Mouse (Mus musculus) E14TG2a.4 (cell line): ENCODE results near the gene Pde4d.

Source experiments
- H3K27me3 ChIP-seq: 2 replicates; pipeline ENCODE4 v1.6.1; 2014; ENCODE audit warnings: low read length, control low read depth; ENCODE audit not compliant: insufficient read depth
- H3K36me3 ChIP-seq: 2 replicates; pipeline ENCODE4 v1.6.1; 2014; ENCODE audit warnings: low read length, control low read depth; ENCODE audit not compliant: insufficient read depth
- H3K4me1 ChIP-seq: replicated peaks from 2 replicates; pipeline ENCODE4 v1.6.1; 2014; ENCODE audit warnings: low read depth, low read length, control low read depth
- H3K4me3 ChIP-seq: replicated peaks from 2 replicates; pipeline ENCODE4 v1.5.1; 2014; ENCODE audit warnings: mild to moderate bottlenecking, low read length
- H3K9me3 ChIP-seq: 2 replicates; pipeline ENCODE4 v1.6.1; 2014; ENCODE audit warnings: low read length, control low read depth
- CTCF ChIP-seq: conservative IDR thresholded peaks from 2 replicates; pipeline ENCODE4 v1.5.1; 2014; ENCODE audit warnings: low read length
- NANOG ChIP-seq: IDR thresholded peaks from 2 replicates; pipeline ENCODE4 v1.6.1; 2014; ENCODE audit warnings: borderline replicate concordance, low read length, mixed read lengths
- POU5F1 ChIP-seq: IDR thresholded peaks from 2 replicates; pipeline ENCODE4 v1.6.1; 2014; ENCODE audit warnings: low read length, borderline replicate concordance

Pde4d gene

DNA sequence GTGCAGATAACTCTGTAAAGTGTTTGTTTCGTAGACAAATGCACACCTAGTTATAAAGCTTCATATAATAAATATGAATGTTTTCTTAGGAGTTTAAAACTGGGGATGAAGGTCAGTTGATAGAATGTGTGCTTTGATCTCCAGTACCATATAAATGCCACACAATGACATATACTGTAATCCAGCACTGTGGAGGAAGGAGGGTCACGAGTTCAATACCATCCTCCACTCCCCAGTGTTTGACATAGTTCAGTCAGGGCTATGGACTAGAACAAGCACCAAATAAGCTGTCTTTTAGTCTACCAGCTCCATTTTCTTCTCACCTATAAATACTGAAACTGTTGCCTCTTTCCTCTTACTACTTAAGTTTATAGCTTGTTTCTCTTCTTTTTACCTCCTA lies 1357.3 kb downstream of the Pde4d start:
- TF ChIP-seq CTCF (no peak), NANOG (no peak), POU5F1 (no peak)
- no peaks in the 10 kb centered on the region for H3K27me3 ChIP-seq
- no peaks in the 10 kb centered on the region for H3K9me3 ChIP-seq
- H3K4me3 ChIP-seq: no peak overlapping the region
- H3K4me1 ChIP-seq: peaks cover 13% of the 10 kb centered on the region; the same call in 1 of the 2 replicates
- H3K36me3 ChIP-seq: no peaks in the 10 kb centered on the region

DNA sequence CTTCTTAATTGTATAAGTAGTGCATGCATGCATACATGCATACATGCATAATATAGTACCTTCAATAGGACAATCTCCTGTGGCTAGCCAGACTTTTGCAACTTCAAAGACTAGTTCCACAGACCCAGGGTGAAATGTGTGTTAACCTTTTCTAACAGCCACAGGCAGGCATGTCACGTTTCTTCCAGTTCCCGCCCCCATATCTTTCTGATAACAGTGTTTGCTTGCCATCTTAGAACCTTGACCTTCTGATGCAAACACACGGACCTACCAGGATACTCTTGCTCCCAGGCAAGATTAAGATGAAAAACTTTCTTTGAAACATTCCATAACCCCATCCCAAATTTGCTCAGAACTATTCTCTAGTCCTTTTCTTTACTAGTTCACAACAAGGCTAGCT lies 1357.7 kb downstream of the Pde4d start:
- no peaks in the 10 kb centered on the region for H3K9me3 ChIP-seq
- no peaks in the 10 kb centered on the region for H3K36me3 ChIP-seq
- TF ChIP-seq CTCF: no peak
- peaks cover 13% of the 10 kb centered on the region for H3K4me1 ChIP-seq
- no peaks in the 10 kb centered on the region for H3K27me3 ChIP-seq
- H3K4me3 ChIP-seq: no peak overlapping the region

DNA sequence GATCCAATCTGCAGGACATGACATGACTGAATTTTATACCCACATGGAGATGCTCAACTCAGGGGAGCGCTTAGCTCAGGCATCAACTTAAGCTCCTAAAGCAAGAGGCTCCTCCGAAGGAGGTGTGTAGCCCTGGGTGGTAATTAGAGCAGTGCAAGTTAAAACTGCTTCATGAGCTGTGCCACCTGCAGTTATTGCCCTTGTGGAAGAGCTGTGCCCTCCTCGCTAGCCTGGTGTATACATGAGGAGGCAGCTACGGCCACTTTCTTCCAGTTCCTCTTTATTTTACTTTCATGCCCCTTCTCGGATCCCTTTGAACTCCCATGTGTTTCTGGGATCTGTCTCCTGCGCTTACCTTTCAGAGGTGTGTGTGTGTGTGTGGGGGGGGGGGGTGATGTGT lies 1358.3 kb downstream of the Pde4d start:
- Histone ChIP-seq H3K27me3 (no peaks in the 10 kb centered on the region), H3K36me3 (no peaks in the 10 kb centered on the region), H3K4me3 (no peak overlapping the region), H3K9me3 (no peaks in the 10 kb centered on the region), H3K4me1 (peaks cover 18% of the 10 kb centered on the region)
- TF ChIP-seq CTCF: no peak
- TF ChIP-seq NANOG: no peak
- no peak for TF ChIP-seq POU5F1

DNA sequence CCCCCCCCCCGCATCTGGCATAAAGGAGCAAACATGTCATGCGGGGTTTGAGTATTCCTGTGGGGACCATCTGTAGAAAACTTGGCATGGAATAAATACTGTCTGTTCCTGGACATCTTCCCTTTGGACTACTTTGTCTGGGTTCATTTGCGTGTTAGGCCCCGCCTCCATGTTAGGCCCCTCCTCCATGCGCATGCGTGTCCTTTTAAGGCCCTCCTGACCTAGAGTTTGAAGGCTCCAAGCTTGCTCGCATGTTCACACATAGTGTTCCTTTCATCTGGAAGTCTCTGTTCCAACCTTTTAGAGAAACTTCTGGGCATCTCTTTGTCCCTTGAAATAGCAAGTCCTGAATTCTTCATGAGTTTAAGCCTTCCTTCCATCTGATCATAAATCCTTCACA lies 1359.2 kb downstream of the Pde4d start:
- Histone ChIP-seq H3K36me3 (no peaks in the 10 kb centered on the region), H3K27me3 (no peaks in the 10 kb centered on the region), H3K9me3 (no peaks in the 10 kb centered on the region), H3K4me1 (peaks cover 21% of the 10 kb centered on the region), H3K4me3 (no peak overlapping the region)
- TF ChIP-seq NANOG (no peak), POU5F1 (no peak), CTCF (no peak)

DNA sequence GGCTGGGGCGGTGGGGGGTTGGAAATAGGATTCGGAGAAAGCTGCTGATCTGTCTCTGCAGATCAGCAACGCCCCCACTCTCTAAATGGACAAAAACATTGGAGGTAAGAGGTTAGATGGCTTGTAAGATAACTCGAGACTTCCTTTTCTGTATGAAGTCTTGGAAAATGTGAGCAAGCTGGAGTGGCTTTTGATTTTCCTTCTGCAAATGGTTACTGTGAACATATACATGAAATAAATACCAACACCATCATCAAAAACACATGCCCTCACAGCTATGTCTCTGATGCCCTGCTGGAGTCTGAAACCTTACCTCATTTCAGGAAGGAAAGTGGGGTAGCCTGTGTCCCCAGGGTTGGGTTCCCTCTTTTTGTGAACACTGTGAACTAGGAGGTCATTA lies 1359.9 kb downstream of the Pde4d start:
- H3K4me3 ChIP-seq: no peak overlapping the region
- H3K27me3 ChIP-seq: no peaks in the 10 kb centered on the region
- H3K9me3 ChIP-seq: no peaks in the 10 kb centered on the region
- H3K4me1 ChIP-seq: peaks cover 21% of the 10 kb centered on the region
- TF ChIP-seq NANOG (no peak), CTCF (no peak), POU5F1 (no peak)
- H3K36me3 ChIP-seq: no peaks in the 10 kb centered on the region

DNA sequence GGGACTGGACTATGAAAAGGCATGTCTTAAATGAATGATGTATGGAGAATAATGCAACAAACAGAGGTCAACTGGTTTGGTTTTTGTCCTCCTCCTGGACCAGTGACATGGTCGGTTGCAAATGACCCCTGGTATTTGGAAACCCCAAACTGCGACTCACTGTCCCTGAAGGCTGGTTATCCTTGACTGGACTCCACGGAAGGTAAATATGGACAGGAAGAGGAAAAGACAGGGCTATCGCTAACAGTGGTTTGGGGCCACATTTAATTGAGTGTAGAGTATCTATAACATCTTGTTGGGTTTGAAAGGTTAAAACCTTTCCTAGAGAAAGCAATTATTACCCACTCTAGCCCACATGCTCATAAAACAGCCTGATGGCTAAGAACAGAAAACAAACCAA lies 1364.2 kb downstream of the Pde4d start:
- no peak overlapping the region for H3K4me3 ChIP-seq
- no peaks in the 10 kb centered on the region for H3K9me3 ChIP-seq
- TF ChIP-seq NANOG: no peak
- no peak for TF ChIP-seq POU5F1
- TF ChIP-seq CTCF: no peak
- peaks cover 13% of the 10 kb centered on the region for H3K4me1 ChIP-seq
- H3K27me3 ChIP-seq: no peaks in the 10 kb centered on the region
- H3K36me3 ChIP-seq: no peaks in the 10 kb centered on the region

DNA sequence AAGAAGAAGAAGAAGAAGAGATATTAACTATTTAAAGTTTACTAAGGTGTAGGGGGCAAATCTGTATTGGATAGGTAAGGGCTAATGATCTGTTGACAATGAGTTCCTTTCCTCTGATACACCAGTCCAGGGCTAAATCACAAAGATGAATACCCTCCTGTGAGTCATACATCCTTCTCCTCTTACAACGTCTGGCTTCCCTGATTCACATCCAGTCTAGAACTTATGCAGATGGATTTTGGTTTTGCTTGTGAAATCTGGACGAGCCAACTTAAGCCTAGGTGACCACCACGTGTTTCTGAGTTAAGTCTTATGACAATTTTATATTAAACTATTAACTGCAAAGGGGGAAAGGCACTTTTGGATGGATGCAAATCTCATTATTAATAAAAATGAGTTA lies 1369.3 kb downstream of the Pde4d start:
- no peaks in the 10 kb centered on the region for H3K9me3 ChIP-seq

DNA sequence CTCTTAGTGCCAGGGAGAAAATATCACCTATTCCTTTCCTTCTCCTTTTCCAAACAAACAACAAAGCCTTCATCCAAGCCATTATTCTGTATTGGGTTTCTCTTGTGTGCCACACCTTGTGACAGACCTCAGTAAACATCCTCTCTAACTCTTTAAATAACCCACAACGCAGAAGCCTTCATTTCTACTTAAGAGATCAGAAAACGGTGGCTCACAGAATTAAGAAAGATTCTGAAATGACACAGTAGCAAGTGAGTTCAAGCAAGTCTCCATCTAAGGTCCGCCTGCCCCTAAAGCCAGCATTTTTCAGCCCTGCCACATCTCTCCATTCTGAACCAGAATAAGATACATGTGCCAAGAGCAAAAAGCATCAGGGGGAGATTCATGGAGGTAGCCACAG lies 1370.4 kb downstream of the Pde4d start:
- TF ChIP-seq CTCF (no peak), POU5F1 (no peak), NANOG (no peak)
- Histone ChIP-seq H3K9me3 (no peaks in the 10 kb centered on the region), H3K36me3 (no peaks in the 10 kb centered on the region), H3K27me3 (no peaks in the 10 kb centered on the region), H3K4me3 (no peak overlapping the region), H3K4me1 (peaks cover 33% of the 10 kb centered on the region)

More for the DNA sequence above, 1369.3 kb downstream of the Pde4d start:
- Histone ChIP-seq H3K27me3 (no peaks in the 10 kb centered on the region), H3K4me1 (peaks cover 23% of the 10 kb centered on the region), H3K36me3 (no peaks in the 10 kb centered on the region), H3K4me3 (no peak overlapping the region)
- TF ChIP-seq CTCF (no peak), NANOG (no peak), POU5F1 (no peak)

DNA sequence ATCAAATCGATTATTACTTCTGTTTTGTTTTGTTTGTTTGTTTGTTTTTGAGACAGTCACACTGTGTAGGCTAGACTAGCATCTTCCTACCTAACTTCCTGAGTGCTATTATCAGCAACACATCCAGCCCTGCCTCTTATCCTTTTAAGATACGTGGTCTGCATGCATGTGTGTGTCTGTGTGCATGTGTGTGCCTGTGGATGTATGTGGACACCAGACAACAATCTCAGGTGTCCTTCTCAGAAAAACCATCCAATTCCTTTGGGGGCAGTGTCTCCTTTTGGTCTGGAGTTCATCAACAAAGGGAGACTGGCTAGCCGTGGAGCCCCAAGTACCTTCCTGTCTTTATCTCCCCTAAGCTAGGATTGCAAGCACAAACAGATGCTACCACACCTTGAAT lies 1371.1 kb downstream of the Pde4d start:
- no peaks in the 10 kb centered on the region for H3K36me3 ChIP-seq
- no peaks in the 10 kb centered on the region for H3K9me3 ChIP-seq
- H3K27me3 ChIP-seq: no peaks in the 10 kb centered on the region
- H3K4me1 ChIP-seq: peaks cover 33% of the 10 kb centered on the region
- H3K4me3 ChIP-seq: no peak overlapping the region
- TF ChIP-seq NANOG: no peak
- no peak for TF ChIP-seq CTCF
- no peak for TF ChIP-seq POU5F1
